Mouse (Mus musculus): ENCODE measurements around the gene Rps18. TPM values are rescaled to one million over a fixed set of nuclear protein-coding genes. Genes with fewer than 3 reads are reported as not detected.

Gene Rps18
- total and polyA plus RNA-seq, 3 experiments, result 286 to 1,183 TPM; not detected in 1

DNA sequence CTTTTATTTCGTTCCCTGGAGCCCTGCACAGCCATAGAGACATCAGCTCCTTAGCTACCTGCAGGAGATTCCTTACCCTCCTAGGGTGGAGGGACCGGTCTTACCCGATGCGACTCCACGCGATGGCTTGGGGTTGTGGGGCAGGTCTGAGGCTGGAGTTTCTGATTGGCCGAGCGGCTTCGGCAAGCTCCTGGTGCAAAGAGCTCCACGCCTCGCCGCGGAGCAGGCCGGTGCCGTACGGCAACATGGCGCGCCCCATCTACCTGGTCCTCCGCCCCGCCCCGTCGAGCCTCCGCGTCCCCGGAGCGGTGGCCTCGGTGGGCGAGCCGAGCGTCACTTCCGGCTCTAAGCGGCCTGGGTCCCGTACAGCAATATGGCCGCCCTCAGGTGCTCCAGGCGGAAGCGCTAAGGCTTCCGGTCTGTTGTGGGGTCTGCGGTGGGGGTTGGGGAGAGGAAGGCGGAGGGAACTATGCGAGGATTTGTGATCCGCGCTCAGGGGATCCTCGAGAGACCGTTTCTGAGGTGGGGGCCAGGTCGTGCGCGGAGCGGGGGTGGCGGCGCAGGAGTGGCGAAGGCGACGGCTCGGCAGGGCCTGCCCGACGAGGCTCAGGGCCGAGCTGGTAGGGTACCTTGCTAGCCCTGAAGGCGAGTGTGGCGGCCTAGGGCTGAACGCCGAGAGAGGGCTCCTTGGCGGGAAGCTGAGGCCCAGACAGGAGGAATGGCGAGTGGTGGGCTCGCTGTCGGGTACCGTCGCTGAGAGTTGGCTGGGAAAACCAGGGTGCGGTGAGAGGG, 46.5 kb downstream of the Rps18 start, which contains the start of gene Daxx (continued):
- TF ChIP-seq POLR2AphosphoS2 (IDR thresholded peaks at IDR 0.05; ENCODE audit: low read length), result peak; percentile 64; the same call in 1 of the 2 replicates
- TF ChIP-seq CHD2 (IDR thresholded peaks at IDR 0.05; ENCODE audit: low read length), result peak; percentile 80
- TF ChIP-seq POLR2AphosphoS5 (IDR thresholded peaks at IDR 0.05; ENCODE audit: borderline replicate concordance, low read depth, low read length), result no peak
- no peak for TF ChIP-seq MAFK (IDR thresholded peaks at IDR 0.05; ENCODE audit: borderline replicate concordance, low read depth, low read length)

GRCm38 (mm10) chr17:33908331-33909076, 47.3 kb downstream of the Rps18 start:
- Histone ChIP-seq H3K36me3 (ENCODE audit: control insufficient read depth in 1 of 2, insufficient read depth in 2 of 2, low read length in 2 of 2) (peaks cover 0 to 14% of the 10 kb centered on the region in 2 experiments; a peak in 3 of 4 replicates), H3K79me2 (ENCODE audit: control insufficient read depth, insufficient read depth, low read length, poor library complexity) (peaks cover 30% of the 10 kb centered on the region), H3K9ac (ENCODE audit: control insufficient read depth, low read depth, low read length, poor library complexity, severe bottlenecking) (peak overlapping the region; percentile 81), H3K4me3 (ENCODE audit: control insufficient read depth in 1 of 2, insufficient read depth in 1 of 2, low read depth in 2 of 2, low read length in 2 of 2) (peak overlapping the region; percentile 61 to 90), H3K4me1 (ENCODE audit: control insufficient read depth in 1 of 2, insufficient read depth in 2 of 2, low read length in 2 of 2) (peaks cover 2 to 18% of the 10 kb centered on the region in 2 experiments), H3K27me3 (ENCODE audit: control insufficient read depth in 1 of 2, insufficient read depth in 2 of 2, low read length in 2 of 2) (no peaks in the 10 kb centered on the region), H3K9me3 (replicated peaks; ENCODE audit: insufficient read depth, low read length) (no peaks in the 10 kb centered on the region), H3K27ac (ENCODE audit: control insufficient read depth, low read depth, low read length) (peak overlapping the region; percentile 67)
- peak; percentile 82 for DNase-seq (ENCODE audit: low read depth, low spot score)
- no peak for TF ChIP-seq GABPA (IDR thresholded peaks at IDR 0.05; ENCODE audit: low read depth, low read length)
- 0 out of 2 replicates have a peak, but pooled peaks have one; percentile 47 for TF ChIP-seq ELF1 (IDR thresholded peaks at IDR 0.05; ENCODE audit: low read depth, low read length)
- 0 out of 2 replicates have a peak, but pooled peaks have one; percentile 19 for TF ChIP-seq TCF12 (IDR thresholded peaks at IDR 0.05; ENCODE audit: low read depth, low read length)
- no peak for TF ChIP-seq MEF2A (IDR thresholded peaks at IDR 0.05; ENCODE audit: extremely low read depth, insufficient replicate concordance, low read depth, low read length, poor library complexity, severe bottlenecking)
- TF ChIP-seq ZNF384 (IDR thresholded peaks at IDR 0.05; ENCODE audit: low read depth, low read length), result no peak
- no peak for TF ChIP-seq CHD2 (IDR thresholded peaks at IDR 0.05; ENCODE audit: low read length)
- TF ChIP-seq JUND (IDR thresholded peaks at IDR 0.05; ENCODE audit: low read depth, low read length), result no peak
- TF ChIP-seq SIN3A (IDR thresholded peaks at IDR 0.05; ENCODE audit: low read length), result peak; percentile 68
- no peak for TF ChIP-seq EP300 (IDR thresholded peaks at IDR 0.05; ENCODE audit: low read depth in 1 of 2, low read length in 2 of 2)
- TF ChIP-seq GATA1 (IDR thresholded peaks at IDR 0.05; ENCODE audit: low read depth, low read length), result no peak
- TF ChIP-seq HCFC1 (IDR thresholded peaks at IDR 0.05; ENCODE audit: low read depth, low read length), result peak; percentile 78
- no peak for TF ChIP-seq ZMIZ1 (IDR thresholded peaks at IDR 0.05; ENCODE audit: low read depth, low read length)
- TF ChIP-seq MYC (IDR thresholded peaks at IDR 0.05; ENCODE audit: low read depth, low read length), result no peak
- peak in 1 of 2 experiments; percentile 20; a peak in 1 of 4 replicates for TF ChIP-seq POLR2A (IDR thresholded peaks at IDR 0.05; ENCODE audit: control insufficient read depth in 1 of 2, insufficient read depth in 1 of 2, low read depth in 1 of 2, low read length in 2 of 2, poor library complexity in 1 of 2)
- no peak for TF ChIP-seq BHLHE40 (IDR thresholded peaks at IDR 0.05; ENCODE audit: borderline replicate concordance, low read depth, low read length)
- TF ChIP-seq TBP (IDR thresholded peaks at IDR 0.05; ENCODE audit: low read depth, low read length), result no peak
- 0 out of 2 replicates have a peak, but pooled peaks have one; percentile 53 for TF ChIP-seq CHD1 (IDR thresholded peaks at IDR 0.05; ENCODE audit: low read depth, low read length)
- no peak for TF ChIP-seq RAD21 (IDR thresholded peaks at IDR 0.05; ENCODE audit: low read depth, low read length)
- TF ChIP-seq POLR2AphosphoS2 (IDR thresholded peaks at IDR 0.05; ENCODE audit: low read length), result no peak; the same call in 1 of the 2 replicates
- no peak; the same call in 1 of the 2 replicates for TF ChIP-seq MXI1 (IDR thresholded peaks at IDR 0.05; ENCODE audit: low read depth, low read length)
- no peak for TF ChIP-seq SMC3 (IDR thresholded peaks at IDR 0.05; ENCODE audit: low read depth, low read length)
- no peak for TF ChIP-seq TAL1 (IDR thresholded peaks at IDR 0.05; ENCODE audit: low read length)
- TF ChIP-seq MAZ (IDR thresholded peaks at IDR 0.05; ENCODE audit: low read depth, low read length), result peak; percentile 40; the same call in 1 of the 2 replicates
- TF ChIP-seq KAT2A (conservative IDR thresholded peaks at IDR 0.05; ENCODE audit: low read depth, low read length), result no peak
- no peak for TF ChIP-seq ZKSCAN1 (IDR thresholded peaks at IDR 0.05; ENCODE audit: low read depth, low read length)
- no peak for TF ChIP-seq MAFK (IDR thresholded peaks at IDR 0.05; ENCODE audit: borderline replicate concordance, low read depth, low read length)
- no peak for TF ChIP-seq MYB (IDR thresholded peaks at IDR 0.05; ENCODE audit: low read depth, low read length)
- peak; percentile 43 for TF ChIP-seq NELFE (IDR thresholded peaks at IDR 0.05; ENCODE audit: low read depth, low read length)
- 0 out of 2 replicates have a peak, but pooled peaks have one; percentile 32 for TF ChIP-seq ETS1 (IDR thresholded peaks at IDR 0.05; ENCODE audit: low read depth, low read length)

Data from MEL (cell line).